Mouse (Mus musculus): ENCODE data around the gene 4930452B06Rik. TPM values are rescaled to one million over a fixed set of nuclear protein-coding genes. Genes with fewer than 3 reads are reported as not detected.

The 4930452B06Rik gene
- 10.7 and 11.1 TPM in 2 replicates for polyA plus RNA-seq (2015; fragmentation: Nextera tagmentation; extraction: Ambion mirVana)

- peak; percentile 100 for ATAC-seq (ENCODE audit: low FRiP score, low TSS enrichment)
- Histone ChIP-seq H3K27me3 (ENCODE audit: insufficient read depth, low read length) (no peaks in the 10 kb centered on the region), H3K27ac (ENCODE audit: low read length) (no peak within 1 kb of the TSS), H3K9me3 (ENCODE audit: low read length) (no peaks in the 10 kb centered on the region), H3K4me2 (replicated peaks; ENCODE audit: low read depth, low read length) (peak within 1 kb of the TSS; percentile 72), H3K9ac (replicated peaks; ENCODE audit: low read length) (peak within 1 kb of the TSS; percentile 77), H3K36me3 (ENCODE audit: insufficient read depth, low read length) (0 out of 2 replicates have a peak, but pooled peaks cover 2% of the 10 kb centered on the region), H3K4me3 (ENCODE audit: low read length) (peak within 1 kb of the TSS; percentile 59), H3K4me1 (ENCODE audit: insufficient read depth, low read length) (0 out of 2 replicates have a peak, but pooled peaks cover 5% of the 10 kb centered on the region)
- WGBS: 1% methylated on average over 45 of the region's 45 CpGs
Measured at GRCm38 (mm10) chr14:8665636-8666411, at the start of gene 4930452B06Rik. 4930452B06Rik (minus strand) TSS chr14:8666240.

GRCm38 (mm10) chr14:8712674-8713073 is 46.6 kb upstream of the 4930452B06Rik start:
- Histone ChIP-seq H3K4me3 (ENCODE audit: low read length) (no peak overlapping the region), H3K27ac (ENCODE audit: low read length) (no peak overlapping the region), H3K9me3 (ENCODE audit: low read length) (no peaks in the 10 kb centered on the region), H3K9ac (replicated peaks; ENCODE audit: low read length) (no peak overlapping the region), H3K27me3 (ENCODE audit: insufficient read depth, low read length) (no peaks in the 10 kb centered on the region), H3K36me3 (ENCODE audit: insufficient read depth, low read length) (no peaks in the 10 kb centered on the region), H3K4me2 (replicated peaks; ENCODE audit: low read depth, low read length) (no peak overlapping the region), H3K4me1 (ENCODE audit: insufficient read depth, low read length) (no peaks in the 10 kb centered on the region)
- WGBS: 95% methylated on average over 4 of the region's 4 CpGs
- no peak for ATAC-seq (ENCODE audit: low FRiP score, low TSS enrichment)

- Histone ChIP-seq H3K4me1 (ENCODE audit: insufficient read depth, low read length) (no peaks in the 10 kb centered on the region), H3K36me3 (ENCODE audit: insufficient read depth, low read length) (no peaks in the 10 kb centered on the region), H3K9me3 (ENCODE audit: low read length) (no peaks in the 10 kb centered on the region), H3K4me3 (ENCODE audit: low read length) (no peak overlapping the region), H3K4me2 (replicated peaks; ENCODE audit: low read depth, low read length) (no peak overlapping the region), H3K27me3 (ENCODE audit: insufficient read depth, low read length) (no peaks in the 10 kb centered on the region), H3K9ac (replicated peaks; ENCODE audit: low read length) (no peak overlapping the region), H3K27ac (ENCODE audit: low read length) (no peak overlapping the region)
- ATAC-seq (ENCODE audit: low FRiP score, low TSS enrichment): peak; percentile 82
- 17% methylated on average over 1 of the region's 1 CpGs for WGBS
Measured at GRCm38 (mm10) chr14:8689451-8689850, 23.4 kb upstream of the 4930452B06Rik start.

- whole genome bisulfite sequencing: 83% methylated on average over 1 of the region's 1 CpGs
- ATAC-seq (ENCODE audit: low FRiP score, low TSS enrichment): no peak
- H3K27ac ChIP-seq (ENCODE audit: low read length): no peak overlapping the region
- H3K27me3 ChIP-seq (ENCODE audit: insufficient read depth, low read length): no peaks in the 10 kb centered on the region
- H3K36me3 ChIP-seq (ENCODE audit: insufficient read depth, low read length): no peaks in the 10 kb centered on the region
- H3K9ac ChIP-seq (replicated peaks; ENCODE audit: low read length): no peak overlapping the region
- H3K4me2 ChIP-seq (replicated peaks; ENCODE audit: low read depth, low read length): no peak overlapping the region
- no peak overlapping the region for H3K4me3 ChIP-seq (ENCODE audit: low read length)
- H3K9me3 ChIP-seq (ENCODE audit: low read length): no peaks in the 10 kb centered on the region
- no peaks in the 10 kb centered on the region for H3K4me1 ChIP-seq (ENCODE audit: insufficient read depth, low read length)
Measured at GRCm38 (mm10) chr14:8688462-8688861, 22.4 kb upstream of the 4930452B06Rik start.

GRCm38 (mm10) chr14:8686185-8686584 is 20.1 kb upstream of the 4930452B06Rik start:
- H3K27me3 ChIP-seq (ENCODE audit: insufficient read depth, low read length): no peaks in the 10 kb centered on the region
- no peak overlapping the region for H3K4me2 ChIP-seq (replicated peaks; ENCODE audit: low read depth, low read length)
- no peak for ATAC-seq (ENCODE audit: low FRiP score, low TSS enrichment)
- no peaks in the 10 kb centered on the region for H3K9me3 ChIP-seq (ENCODE audit: low read length)
- 96% methylated on average over 1 of the region's 1 CpGs for WGBS
- no peak overlapping the region for H3K27ac ChIP-seq (ENCODE audit: low read length)
- no peak overlapping the region for H3K4me3 ChIP-seq (ENCODE audit: low read length)
- no peaks in the 10 kb centered on the region for H3K4me1 ChIP-seq (ENCODE audit: insufficient read depth, low read length)
- H3K9ac ChIP-seq (replicated peaks; ENCODE audit: low read length): no peak overlapping the region
- no peaks in the 10 kb centered on the region for H3K36me3 ChIP-seq (ENCODE audit: insufficient read depth, low read length)

GRCm38 (mm10) chr14:8679896-8680295 is 13.9 kb upstream of the 4930452B06Rik start:
- 91% methylated on average over 4 of the region's 4 CpGs for WGBS
- no peak for ATAC-seq (ENCODE audit: low FRiP score, low TSS enrichment)
- H3K4me1 ChIP-seq (ENCODE audit: insufficient read depth, low read length): no peaks in the 10 kb centered on the region
- no peak overlapping the region for H3K9ac ChIP-seq (replicated peaks; ENCODE audit: low read length)
- no peaks in the 10 kb centered on the region for H3K36me3 ChIP-seq (ENCODE audit: insufficient read depth, low read length)
- no peaks in the 10 kb centered on the region for H3K27me3 ChIP-seq (ENCODE audit: insufficient read depth, low read length)
- no peak overlapping the region for H3K4me3 ChIP-seq (ENCODE audit: low read length)
- no peak overlapping the region for H3K4me2 ChIP-seq (replicated peaks; ENCODE audit: low read depth, low read length)
- no peak overlapping the region for H3K27ac ChIP-seq (ENCODE audit: low read length)
- no peaks in the 10 kb centered on the region for H3K9me3 ChIP-seq (ENCODE audit: low read length)

- no peaks in the 10 kb centered on the region for H3K9me3 ChIP-seq (ENCODE audit: low read length)
- H3K27me3 ChIP-seq (ENCODE audit: insufficient read depth, low read length): no peaks in the 10 kb centered on the region
- H3K4me1 ChIP-seq (ENCODE audit: insufficient read depth, low read length): 0 out of 2 replicates have a peak, but pooled peaks cover 1% of the 10 kb centered on the region
- no peak overlapping the region for H3K27ac ChIP-seq (ENCODE audit: low read length)
- no peak overlapping the region for H3K4me2 ChIP-seq (replicated peaks; ENCODE audit: low read depth, low read length)
- 0 out of 2 replicates have a peak, but pooled peaks cover 2% of the 10 kb centered on the region for H3K36me3 ChIP-seq (ENCODE audit: insufficient read depth, low read length)
- ATAC-seq (ENCODE audit: low FRiP score, low TSS enrichment): no peak
- H3K4me3 ChIP-seq (ENCODE audit: low read length): no peak overlapping the region
- H3K9ac ChIP-seq (replicated peaks; ENCODE audit: low read length): no peak overlapping the region
Measured at GRCm38 (mm10) chr14:8660359-8660758, 5.7 kb downstream of the 4930452B06Rik start.

- Histone ChIP-seq H3K9me3 (ENCODE audit: low read length) (no peaks in the 10 kb centered on the region), H3K27me3 (ENCODE audit: insufficient read depth, low read length) (no peaks in the 10 kb centered on the region), H3K4me1 (ENCODE audit: insufficient read depth, low read length) (no peaks in the 10 kb centered on the region), H3K4me3 (ENCODE audit: low read length) (no peak overlapping the region), H3K4me2 (replicated peaks; ENCODE audit: low read depth, low read length) (no peak overlapping the region), H3K9ac (replicated peaks; ENCODE audit: low read length) (no peak overlapping the region), H3K27ac (ENCODE audit: low read length) (peak overlapping the region; percentile 66), H3K36me3 (ENCODE audit: insufficient read depth, low read length) (no peaks in the 10 kb centered on the region)
- WGBS: 60% methylated on average over 9 of the region's 9 CpGs
- ATAC-seq (ENCODE audit: low FRiP score, low TSS enrichment): peak; percentile 75
Measured at GRCm38 (mm10) chr14:8641650-8642279, 24.3 kb downstream of the 4930452B06Rik start.

GRCm38 (mm10) chr14:8632211-8632610 is 33.8 kb downstream of the 4930452B06Rik start:
- H3K4me2 ChIP-seq (replicated peaks; ENCODE audit: low read depth, low read length): no peak overlapping the region
- no peak overlapping the region for H3K27ac ChIP-seq (ENCODE audit: low read length)
- no peaks in the 10 kb centered on the region for H3K9me3 ChIP-seq (ENCODE audit: low read length)
- ATAC-seq (ENCODE audit: low FRiP score, low TSS enrichment): no peak
- H3K36me3 ChIP-seq (ENCODE audit: insufficient read depth, low read length): no peaks in the 10 kb centered on the region
- H3K27me3 ChIP-seq (ENCODE audit: insufficient read depth, low read length): no peaks in the 10 kb centered on the region
- H3K9ac ChIP-seq (replicated peaks; ENCODE audit: low read length): no peak overlapping the region
- no peak overlapping the region for H3K4me3 ChIP-seq (ENCODE audit: low read length)
- no peaks in the 10 kb centered on the region for H3K4me1 ChIP-seq (ENCODE audit: insufficient read depth, low read length)
- 85% methylated on average over 6 of the region's 6 CpGs for WGBS

- Histone ChIP-seq H3K9ac (replicated peaks; ENCODE audit: low read length) (no peak overlapping the region), H3K4me1 (ENCODE audit: insufficient read depth, low read length) (no peaks in the 10 kb centered on the region), H3K9me3 (ENCODE audit: low read length) (no peaks in the 10 kb centered on the region), H3K36me3 (ENCODE audit: insufficient read depth, low read length) (no peaks in the 10 kb centered on the region), H3K27me3 (ENCODE audit: insufficient read depth, low read length) (no peaks in the 10 kb centered on the region), H3K4me2 (replicated peaks; ENCODE audit: low read depth, low read length) (no peak overlapping the region), H3K4me3 (ENCODE audit: low read length) (no peak overlapping the region), H3K27ac (ENCODE audit: low read length) (no peak overlapping the region)
- ATAC-seq (ENCODE audit: low FRiP score, low TSS enrichment): no peak
- WGBS: 68% methylated on average over 5 of the region's 5 CpGs
Measured at GRCm38 (mm10) chr14:8628406-8628805, 37.6 kb downstream of the 4930452B06Rik start.

All from kidney, embryonic 16.5 days (tissue).